Mouse (Mus musculus): ENCODE data around the gene Nova1. TPM values are rescaled to one million over a fixed set of nuclear protein-coding genes. Genes with fewer than 3 reads are reported as not detected.

Gene Nova1
- polyA plus RNA-seq (2014; fragmentation: Illumina TruSeq; extraction: RNeasy Lipid Tissue Mini Kit (QIAGEN cat#74804); ENCODE audit: low read depth, low replicate concordance): 3.5 TPM

GRCm38 (mm10) chr12:46818856-46819347 is at the start of gene Nova1:
Nova1 (minus strand) TSS chr12:46818929.

Measured in sigmoid colon, adult 10 weeks (tissue).